Mouse (Mus musculus): ENCODE results near the gene AC134908.4. TPM values are rescaled to one million over a fixed set of nuclear protein-coding genes. Genes with fewer than 3 reads are reported as not detected.
"Not testable (repeated sequence)": the region's sequence is repeated elsewhere in the genome, so short reads cannot be mapped to it uniquely, and the experiment has no call there.

AC134908.4 gene
- polyA plus RNA-seq, 1 experiment from 2014 or later: not detected

GRCm38 (mm10) chr17:25809606-25810340, 14.3 kb upstream of the AC134908.4 start:
- peak; percentile 19; the same call in 1 of the 2 replicates for ATAC-seq

GRCm38 (mm10) chr17:25808789-25809605, 13.5 kb upstream of the AC134908.4 start, which contains the start of gene Fbxl16:
Gene Fbxl16 (plus strand): TSS chr17:25809085.
- Histone ChIP-seq H3K4me1 (ENCODE audit: control insufficient read depth, insufficient read depth, low read length) (peaks cover 11% of the 10 kb centered on the region), H3K4me3 (ENCODE audit: low read length) (peak within 1 kb of the TSS; percentile 71), H3K27ac (ENCODE audit: low read length) (no peak within 1 kb of the TSS; the same call in 1 of the 2 replicates), H3K27me3 (replicated peaks; ENCODE audit: control insufficient read depth, insufficient read depth, low read length) (peaks cover 22% of the 10 kb centered on the region), H3K9ac (ENCODE audit: low read depth, low read length) (peak within 1 kb of the TSS; percentile 64), H3K36me3 (ENCODE audit: control insufficient read depth, insufficient read depth, low read length) (no peaks in the 10 kb centered on the region), H3K9me3 (ENCODE audit: control insufficient read depth, low read length) (no peaks in the 10 kb centered on the region), H3K4me2 (ENCODE audit: low read depth, low read length) (peak within 1 kb of the TSS; percentile 96)
- ATAC-seq: peak; percentile 83
- under 1% methylated on average over 97 of the region's 100 CpGs for WGBS

More at GRCm38 (mm10) chr17:25809606-25810340, 14.3 kb upstream of the AC134908.4 start:
- H3K4me3 ChIP-seq (ENCODE audit: low read length): peak overlapping the region; percentile 71
- H3K27ac ChIP-seq (ENCODE audit: low read length): no peak overlapping the region
- H3K9me3 ChIP-seq (ENCODE audit: control insufficient read depth, low read length): no peaks in the 10 kb centered on the region
- peaks cover 22% of the 10 kb centered on the region for H3K27me3 ChIP-seq (replicated peaks; ENCODE audit: control insufficient read depth, insufficient read depth, low read length)
- peaks cover 11% of the 10 kb centered on the region for H3K4me1 ChIP-seq (ENCODE audit: control insufficient read depth, insufficient read depth, low read length)
- H3K9ac ChIP-seq (ENCODE audit: low read depth, low read length): peak overlapping the region; percentile 64
- H3K36me3 ChIP-seq (ENCODE audit: control insufficient read depth, insufficient read depth, low read length): no peaks in the 10 kb centered on the region
- H3K4me2 ChIP-seq (ENCODE audit: low read depth, low read length): peak overlapping the region; percentile 96
- 13% methylated on average over 25 of the region's 25 CpGs for WGBS

GRCm38 (mm10) chr17:25808028-25808427, 12.6 kb upstream of the AC134908.4 start:
- WGBS: 44% methylated on average over 5 of the region's 5 CpGs

GRCm38 (mm10) chr17:25807452-25807851, 12.0 kb upstream of the AC134908.4 start:
- not testable (repeated sequence) for H3K4me3 ChIP-seq (ENCODE audit: low read length); H3K27ac ChIP-seq (ENCODE audit: low read length); H3K4me1 ChIP-seq (ENCODE audit: control insufficient read depth, insufficient read depth, low read length); H3K9me3 ChIP-seq (ENCODE audit: control insufficient read depth, low read length); H3K4me2 ChIP-seq (ENCODE audit: low read depth, low read length); H3K9ac ChIP-seq (ENCODE audit: low read depth, low read length); H3K36me3 ChIP-seq (ENCODE audit: control insufficient read depth, insufficient read depth, low read length); ATAC-seq
- H3K27me3 ChIP-seq (replicated peaks; ENCODE audit: control insufficient read depth, insufficient read depth, low read length): peaks cover 22% of the 10 kb centered on the region
- 45% methylated on average over 2 of the region's 2 CpGs for WGBS

More at GRCm38 (mm10) chr17:25808028-25808427, 12.6 kb upstream of the AC134908.4 start:
- Histone ChIP-seq H3K9ac (ENCODE audit: low read depth, low read length) (0 out of 2 replicates have a peak overlapping the region, but pooled peaks have one; percentile 64), H3K36me3 (ENCODE audit: control insufficient read depth, insufficient read depth, low read length) (no peaks in the 10 kb centered on the region), H3K4me3 (ENCODE audit: low read length) (peak overlapping the region; percentile 71; the same call in 1 of the 2 replicates), H3K4me1 (ENCODE audit: control insufficient read depth, insufficient read depth, low read length) (peaks cover 8% of the 10 kb centered on the region), H3K27ac (ENCODE audit: low read length) (no peak overlapping the region), H3K4me2 (ENCODE audit: low read depth, low read length) (no peak overlapping the region), H3K9me3 (ENCODE audit: control insufficient read depth, low read length) (no peaks in the 10 kb centered on the region), H3K27me3 (replicated peaks; ENCODE audit: control insufficient read depth, insufficient read depth, low read length) (peaks cover 22% of the 10 kb centered on the region)
- ATAC-seq: no peak

GRCm38 (mm10) chr17:25806507-25806906, 11.0 kb upstream of the AC134908.4 start:
- Histone ChIP-seq H3K4me2 (ENCODE audit: low read depth, low read length) (no peak overlapping the region), H3K9me3 (ENCODE audit: control insufficient read depth, low read length) (no peaks in the 10 kb centered on the region), H3K4me3 (ENCODE audit: low read length) (no peak overlapping the region), H3K9ac (ENCODE audit: low read depth, low read length) (no peak overlapping the region), H3K36me3 (ENCODE audit: control insufficient read depth, insufficient read depth, low read length) (no peaks in the 10 kb centered on the region), H3K4me1 (ENCODE audit: control insufficient read depth, insufficient read depth, low read length) (peaks cover 8% of the 10 kb centered on the region), H3K27me3 (replicated peaks; ENCODE audit: control insufficient read depth, insufficient read depth, low read length) (peaks cover 20% of the 10 kb centered on the region), H3K27ac (ENCODE audit: low read length) (no peak overlapping the region)
- 68% methylated on average over 4 of the region's 4 CpGs for WGBS
- peak; percentile 59; the same call in 1 of the 2 replicates for ATAC-seq

GRCm38 (mm10) chr17:25802825-25803517, 7.5 kb upstream of the AC134908.4 start:
- no peak overlapping the region for H3K4me3 ChIP-seq (ENCODE audit: low read length)
- H3K4me2 ChIP-seq (ENCODE audit: low read depth, low read length): no peak overlapping the region
- no peak overlapping the region for H3K27ac ChIP-seq (ENCODE audit: low read length)
- peak; percentile 45 for ATAC-seq
- no peaks in the 10 kb centered on the region for H3K9me3 ChIP-seq (ENCODE audit: control insufficient read depth, low read length)
- H3K9ac ChIP-seq (ENCODE audit: low read depth, low read length): no peak overlapping the region
- no peaks in the 10 kb centered on the region for H3K27me3 ChIP-seq (replicated peaks; ENCODE audit: control insufficient read depth, insufficient read depth, low read length)
- H3K36me3 ChIP-seq (ENCODE audit: control insufficient read depth, insufficient read depth, low read length): no peaks in the 10 kb centered on the region
- WGBS: 11% methylated on average over 10 of the region's 10 CpGs
- no peaks in the 10 kb centered on the region for H3K4me1 ChIP-seq (ENCODE audit: control insufficient read depth, insufficient read depth, low read length)

- Histone ChIP-seq H3K36me3 (ENCODE audit: control insufficient read depth, insufficient read depth, low read length) (no peaks in the 10 kb centered on the region), H3K4me3 (ENCODE audit: low read length) (no peak overlapping the region), H3K27ac (ENCODE audit: low read length) (no peak overlapping the region), H3K4me1 (ENCODE audit: control insufficient read depth, insufficient read depth, low read length) (peaks cover 10% of the 10 kb centered on the region; the same call in 1 of the 2 replicates), H3K4me2 (ENCODE audit: low read depth, low read length) (no peak overlapping the region), H3K27me3 (replicated peaks; ENCODE audit: control insufficient read depth, insufficient read depth, low read length) (no peaks in the 10 kb centered on the region), H3K9ac (ENCODE audit: low read depth, low read length) (no peak overlapping the region), H3K9me3 (ENCODE audit: control insufficient read depth, low read length) (no peaks in the 10 kb centered on the region)
- WGBS: 8% methylated on average over 6 of the region's 6 CpGs
- peak; percentile 32; the same call in 1 of the 2 replicates for ATAC-seq
Observed at GRCm38 (mm10) chr17:25801029-25801428, 5.6 kb upstream of the AC134908.4 start.

GRCm38 (mm10) chr17:25796951-25797369, 1.5 kb upstream of the AC134908.4 start, which contains the start of gene Metrn:
Gene Metrn (minus strand): TSS chr17:25797136.
- ATAC-seq: peak; percentile 77
- peak within 1 kb of the TSS; percentile 6 for H3K27ac ChIP-seq (ENCODE audit: low read length)
- peak within 1 kb of the TSS; percentile 75 for H3K9ac ChIP-seq (ENCODE audit: low read depth, low read length)
- peak within 1 kb of the TSS; percentile 97 for H3K4me2 ChIP-seq (ENCODE audit: low read depth, low read length)
- peak within 1 kb of the TSS; percentile 83 for H3K4me3 ChIP-seq (ENCODE audit: low read length)
- no peaks in the 10 kb centered on the region for H3K27me3 ChIP-seq (replicated peaks; ENCODE audit: control insufficient read depth, insufficient read depth, low read length)
- WGBS: under 1% methylated on average over 35 of the region's 35 CpGs
- H3K9me3 ChIP-seq (ENCODE audit: control insufficient read depth, low read length): no peaks in the 10 kb centered on the region
- H3K4me1 ChIP-seq (ENCODE audit: control insufficient read depth, insufficient read depth, low read length): peaks cover 29% of the 10 kb centered on the region
- H3K36me3 ChIP-seq (ENCODE audit: control insufficient read depth, insufficient read depth, low read length): 0 out of 2 replicates have a peak, but pooled peaks cover 2% of the 10 kb centered on the region
